Mouse (Mus musculus) layer of hippocampus, adult 9-10 months (tissue): ENCODE data around the gene Cfap100.
A peak's percentile ranks its signal among the peaks of the same experiment; 100 is the strongest.

Experiments
- DNase-seq: peaks from one replicate; pipeline ENCODE4 v3.0.0; 2022; ENCODE audit warnings: low spot score

Gene Cfap100

GRCm38 (mm10) chr6:90457421-90457820 is 28.8 kb upstream of the Cfap100 start:
- DNase-seq, result no peak

- DNase-seq, result no peak
Observed at GRCm38 (mm10) chr6:90453751-90454150, 25.2 kb upstream of the Cfap100 start.

GRCm38 (mm10) chr6:90452603-90453002 is 24.0 kb upstream of the Cfap100 start:
- no peak for DNase-seq

GRCm38 (mm10) chr6:90451512-90451911 is 22.9 kb upstream of the Cfap100 start:
- DNase-seq, result no peak

GRCm38 (mm10) chr6:90450697-90451096 is 22.1 kb upstream of the Cfap100 start:
- no peak for DNase-seq

GRCm38 (mm10) chr6:90450179-90450578 is 21.6 kb upstream of the Cfap100 start:
- DNase-seq, result peak; percentile 83

GRCm38 (mm10) chr6:90446883-90447282 is 18.3 kb upstream of the Cfap100 start:
- DNase-seq, result no peak

GRCm38 (mm10) chr6:90437041-90437440 is 8.4 kb upstream of the Cfap100 start:
- no peak for DNase-seq

- no peak for DNase-seq
Observed at GRCm38 (mm10) chr6:90436192-90436907, 7.8 kb upstream of the Cfap100 start.

- DNase-seq, result peak; percentile 62
Observed at GRCm38 (mm10) chr6:90435195-90435618, 6.6 kb upstream of the Cfap100 start.

GRCm38 (mm10) chr6:90434687-90435086 is 6.1 kb upstream of the Cfap100 start:
- no peak for DNase-seq

- DNase-seq, result no peak
Observed at GRCm38 (mm10) chr6:90431487-90431886, 2.9 kb upstream of the Cfap100 start.

- DNase-seq, result no peak
Observed at GRCm38 (mm10) chr6:90429911-90430310, 1.3 kb upstream of the Cfap100 start.

- DNase-seq, result no peak
Observed at GRCm38 (mm10) chr6:90426003-90426402, 2.6 kb downstream of the Cfap100 start.

- DNase-seq, result no peak
Observed at GRCm38 (mm10) chr6:90425361-90425760, 3.2 kb downstream of the Cfap100 start.

GRCm38 (mm10) chr6:90422565-90422964 is 6.0 kb downstream of the Cfap100 start:
- DNase-seq, result peak; percentile 51

GRCm38 (mm10) chr6:90411926-90412325 is 16.7 kb downstream of the Cfap100 start:
- no peak for DNase-seq

GRCm38 (mm10) chr6:90410972-90411371 is 17.6 kb downstream of the Cfap100 start:
- no peak for DNase-seq

- no peak for DNase-seq
Observed at GRCm38 (mm10) chr6:90408632-90409031, 20.0 kb downstream of the Cfap100 start.

- DNase-seq, result no peak
Observed at GRCm38 (mm10) chr6:90397291-90397690, 31.3 kb downstream of the Cfap100 start.

- no peak for DNase-seq
Observed at GRCm38 (mm10) chr6:90395751-90396150, 32.8 kb downstream of the Cfap100 start.

GRCm38 (mm10) chr6:90393948-90394347 is 34.6 kb downstream of the Cfap100 start:
- DNase-seq, result no peak

GRCm38 (mm10) chr6:90390629-90391028 is 38.0 kb downstream of the Cfap100 start:
- no peak for DNase-seq

- DNase-seq, result no peak
Observed at GRCm38 (mm10) chr6:90381465-90381864, 47.1 kb downstream of the Cfap100 start.
